Mouse (Mus musculus): ENCODE measurements around the gene Srxn1.

DNA sequence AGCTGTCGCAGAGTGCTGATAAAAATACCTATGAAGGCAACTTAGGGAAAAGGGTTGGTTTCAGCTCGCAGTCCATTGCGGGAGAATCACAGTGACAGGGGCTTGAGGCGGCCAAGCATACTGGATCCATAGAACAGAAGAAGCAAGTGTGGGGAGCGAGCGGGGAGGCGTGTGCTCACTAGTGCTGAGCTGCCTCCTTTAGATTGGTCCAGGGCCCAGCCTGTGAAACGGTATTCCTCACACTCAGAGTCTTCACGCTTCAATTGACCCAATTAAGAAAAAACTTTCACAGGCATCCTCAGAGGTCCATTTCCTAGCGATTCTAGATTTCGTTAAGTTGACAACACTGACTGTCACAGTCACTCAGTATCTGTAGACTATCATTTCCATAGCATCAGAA is 35.6 kb downstream of the Srxn1 start:
- no peak for TF ChIP-seq GATA1 (IDR thresholded peaks at IDR 0.05; ENCODE audit: borderline replicate concordance, low read length)
- TF ChIP-seq FLI1 (IDR thresholded peaks at IDR 0.05; ENCODE audit: low read length), result no peak
